Mouse (Mus musculus) hindbrain, embryonic 12.5 days (tissue): ENCODE measurements at regions not wholly inside any gene's neighbourhood (a gene's known extent, or its start where the extent isn't known, plus 50 kb on each side); places are given as distances from the start of the nearest gene placed in this dataset.
A peak's percentile ranks its signal among the peaks of the same experiment; 100 is the strongest.

ENCODE experiments used
- ATAC-seq: fragments of 200-750 bp; cut with Nextera tagmentation; 2 replicates; pipeline ENCODE4 v1.8.0; 2017; ENCODE audit warnings: moderate TSS enrichment; ENCODE audit not compliant: low FRiP score
- H3K27ac ChIP-seq: fragments of 300-500 bp; sonication (generic); 2 replicates; pipeline ENCODE4 v1.5.1; 2016; ENCODE audit warnings: mild to moderate bottlenecking
- H3K27me3 ChIP-seq: fragments of 300-500 bp; sonication (generic); 2 replicates; pipeline ENCODE4 v1.6.1; 2016; ENCODE audit warnings: mild to moderate bottlenecking
- H3K36me3 ChIP-seq: fragments of 300-500 bp; sonication (generic); 2 replicates; pipeline ENCODE4 v1.6.1; 2016; ENCODE audit warnings: mild to moderate bottlenecking
- H3K4me1 ChIP-seq: fragments of 300-500 bp; sonication (generic); 2 replicates; pipeline ENCODE4 v1.6.1; 2016
- H3K4me2 ChIP-seq: fragments of 300-500 bp; sonication (generic); replicated peaks from 2 replicates; pipeline ENCODE4 v1.6.1; 2016; ENCODE audit warnings: mild to moderate bottlenecking
- H3K4me3 ChIP-seq: fragments of 300-500 bp; sonication (generic); 2 replicates; pipeline ENCODE4 v1.5.1; 2016; ENCODE audit warnings: mild to moderate bottlenecking
- H3K9ac ChIP-seq: fragments of 300-500 bp; sonication (generic); 2 replicates; pipeline ENCODE4 v1.6.1; 2016; ENCODE audit warnings: mild to moderate bottlenecking, moderate library complexity
- H3K9me3 ChIP-seq: fragments of 300-500 bp; sonication (generic); replicated peaks from 2 replicates; pipeline ENCODE4 v1.6.1; 2016; ENCODE audit warnings: mild to moderate bottlenecking
- WGBS: fragments of 180-500 bp; shearing (Covaris S2); methylation state at CpG from one replicate; pipeline ENCODE4 v1.1.7; 2016; 5-methylcytosine and 5-hydroxymethylcytosine counted together

DNA sequence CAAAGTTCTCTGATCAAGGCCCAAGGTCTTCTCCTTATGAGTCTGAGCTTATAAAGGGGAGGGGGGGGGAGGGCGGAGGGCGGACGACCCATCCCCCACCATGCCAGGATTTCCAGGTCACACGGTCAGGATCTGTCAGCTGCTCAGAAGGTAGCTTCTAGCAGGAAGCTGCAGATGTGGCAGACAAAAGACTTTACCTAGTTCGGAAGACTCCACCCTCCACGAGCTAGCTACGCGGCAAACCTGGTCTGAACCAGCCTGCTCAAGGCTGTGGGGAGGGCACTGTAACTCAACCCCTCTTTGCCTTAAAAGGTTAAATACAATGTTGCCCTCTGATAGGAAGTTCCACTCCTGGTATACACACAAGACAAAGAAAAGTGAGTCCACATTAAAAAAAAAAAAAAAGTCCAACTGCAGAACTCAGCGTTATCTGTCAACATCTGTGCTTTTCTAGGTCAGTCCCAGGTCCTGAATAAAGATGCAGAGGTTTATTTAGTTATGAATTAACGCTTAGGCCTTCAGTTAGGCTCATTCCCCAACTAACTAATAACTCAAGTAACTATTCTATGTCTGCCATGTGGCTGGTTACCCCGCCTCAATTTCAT is 108.7 kb downstream of the Rpl14 start:
- H3K9ac ChIP-seq: no peak overlapping the region
- ATAC-seq: no peak
- H3K27me3 ChIP-seq: peaks cover under 1% of the 10 kb centered on the region; the same call in 1 of the 2 replicates
- no peaks in the 10 kb centered on the region for H3K9me3 ChIP-seq
- no peak overlapping the region for H3K4me2 ChIP-seq
- no peaks in the 10 kb centered on the region for H3K36me3 ChIP-seq
- H3K4me1 ChIP-seq: peaks cover 33% of the 10 kb centered on the region
- 50% methylated on average over 11 of the region's 11 CpGs for WGBS
- H3K27ac ChIP-seq: no peak overlapping the region
- H3K4me3 ChIP-seq: no peak overlapping the region

DNA sequence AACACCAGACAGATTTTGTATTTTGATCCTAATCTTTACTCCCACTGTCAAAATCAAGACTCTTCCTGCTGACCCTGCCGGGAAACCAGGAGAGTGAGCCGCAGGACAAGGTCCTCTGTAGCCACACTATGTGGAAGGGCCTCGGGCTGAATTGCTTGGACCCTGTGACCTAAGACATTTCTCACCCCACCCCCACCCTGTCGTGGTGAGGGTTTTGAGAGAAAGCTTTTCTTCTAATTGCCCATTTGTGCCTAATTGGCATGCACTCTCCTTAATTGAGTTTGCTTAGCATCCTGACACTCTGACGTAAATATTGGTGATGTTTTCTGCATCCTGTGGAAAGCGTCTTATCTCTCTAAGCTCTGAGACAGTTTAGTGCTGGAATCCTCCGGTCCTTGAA is 110.2 kb downstream of the Rpl14 start:
- H3K9ac ChIP-seq: no peak overlapping the region
- ATAC-seq: no peak

DNA sequence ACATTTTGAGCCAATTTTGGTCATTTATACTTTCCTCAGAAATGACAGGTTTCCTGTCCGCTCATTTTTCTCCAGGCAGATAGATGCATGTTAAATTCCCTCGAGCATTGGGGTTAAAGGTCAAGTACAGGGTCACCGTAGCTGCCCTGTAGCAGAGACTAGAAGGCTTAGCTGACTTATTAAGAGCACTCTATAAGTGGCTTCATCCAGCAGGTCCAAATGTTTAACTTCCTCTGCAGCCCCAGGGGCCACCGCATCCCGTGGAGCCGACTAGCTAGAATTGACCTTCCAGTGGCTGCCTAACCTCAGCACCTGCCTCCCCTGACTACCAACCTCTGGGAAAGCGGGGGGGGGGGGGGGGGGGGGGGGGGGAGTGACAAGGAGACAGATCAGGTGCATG is 114.7 kb downstream of the Rpl14 start:
- WGBS: 19% methylated on average over 6 of the region's 7 CpGs
- no peak overlapping the region for H3K9ac ChIP-seq
- no peaks in the 10 kb centered on the region for H3K36me3 ChIP-seq
- no peak for ATAC-seq
- H3K27ac ChIP-seq: no peak overlapping the region
- peaks cover 25% of the 10 kb centered on the region for H3K4me1 ChIP-seq
- H3K4me2 ChIP-seq: no peak overlapping the region
- no peaks in the 10 kb centered on the region for H3K27me3 ChIP-seq
- no peak overlapping the region for H3K4me3 ChIP-seq
- no peaks in the 10 kb centered on the region for H3K9me3 ChIP-seq

More for the DNA sequence above, 110.2 kb downstream of the Rpl14 start:
- Histone ChIP-seq H3K9me3 (no peaks in the 10 kb centered on the region), H3K4me2 (no peak overlapping the region), H3K27me3 (no peaks in the 10 kb centered on the region), H3K27ac (no peak overlapping the region), H3K4me3 (no peak overlapping the region), H3K4me1 (peaks cover 19% of the 10 kb centered on the region), H3K36me3 (no peaks in the 10 kb centered on the region)
- 46% methylated on average over 7 of the region's 7 CpGs for WGBS

- Histone ChIP-seq H3K9ac (no peak overlapping the region), H3K9me3 (no peaks in the 10 kb centered on the region), H3K27me3 (no peaks in the 10 kb centered on the region), H3K4me3 (no peak overlapping the region), H3K36me3 (no peaks in the 10 kb centered on the region), H3K4me1 (peaks cover 44% of the 10 kb centered on the region), H3K27ac (no peak overlapping the region), H3K4me2 (no peak overlapping the region)
- WGBS: 66% methylated on average over 11 of the region's 11 CpGs
- no peak for ATAC-seq
These were observed 117.8 kb downstream of the Rpl14 start for GRCm38 (mm10) chr9:120689025-120689424.

DNA sequence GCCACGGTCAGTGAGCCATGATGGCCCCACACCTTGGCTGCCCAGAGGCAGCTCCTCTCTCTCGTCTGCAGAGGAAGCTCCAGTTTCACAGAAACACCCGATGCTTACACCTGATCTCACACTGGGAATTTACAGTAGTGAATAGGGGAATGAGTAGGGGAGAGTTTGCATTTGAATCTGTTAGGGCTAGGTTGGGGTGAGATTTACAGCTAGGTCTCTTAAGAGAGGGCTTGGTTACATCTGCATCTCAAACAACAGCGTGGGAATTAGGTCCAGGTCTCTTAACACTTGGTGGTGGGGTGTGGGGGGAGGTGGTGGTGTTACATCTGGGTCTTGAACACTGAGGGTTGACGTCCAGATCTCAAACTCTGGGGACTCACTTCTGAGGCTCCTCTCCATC is 119.3 kb downstream of the Rpl14 start:
- no peaks in the 10 kb centered on the region for H3K36me3 ChIP-seq
- 0 out of 2 replicates have a peak, but pooled peaks have one; percentile 1 for ATAC-seq
- no peaks in the 10 kb centered on the region for H3K27me3 ChIP-seq
- H3K27ac ChIP-seq: peak overlapping the region; percentile 87
- peaks cover 44% of the 10 kb centered on the region for H3K4me1 ChIP-seq
- H3K4me2 ChIP-seq: peak overlapping the region; percentile 45; the same call in 1 of the 2 replicates
- no peak overlapping the region; the same call in 1 of the 2 replicates for H3K9ac ChIP-seq
- H3K4me3 ChIP-seq: no peak overlapping the region
- WGBS: 20% methylated on average over 5 of the region's 5 CpGs
- no peaks in the 10 kb centered on the region for H3K9me3 ChIP-seq

- Histone ChIP-seq H3K27ac (peak overlapping the region; percentile 87), H3K9ac (peak overlapping the region; percentile 43; the same call in 1 of the 2 replicates), H3K9me3 (no peaks in the 10 kb centered on the region), H3K36me3 (no peaks in the 10 kb centered on the region), H3K4me3 (0 out of 2 replicates have a peak overlapping the region, but pooled peaks have one; percentile 3), H3K4me2 (peak overlapping the region; percentile 45), H3K27me3 (no peaks in the 10 kb centered on the region), H3K4me1 (peaks cover 44% of the 10 kb centered on the region)
- 2% methylated on average over 30 of the region's 30 CpGs for WGBS
- peak; percentile 83 for ATAC-seq
These were observed 120.0 kb downstream of the Rpl14 start for GRCm38 (mm10) chr9:120690961-120691941.

DNA sequence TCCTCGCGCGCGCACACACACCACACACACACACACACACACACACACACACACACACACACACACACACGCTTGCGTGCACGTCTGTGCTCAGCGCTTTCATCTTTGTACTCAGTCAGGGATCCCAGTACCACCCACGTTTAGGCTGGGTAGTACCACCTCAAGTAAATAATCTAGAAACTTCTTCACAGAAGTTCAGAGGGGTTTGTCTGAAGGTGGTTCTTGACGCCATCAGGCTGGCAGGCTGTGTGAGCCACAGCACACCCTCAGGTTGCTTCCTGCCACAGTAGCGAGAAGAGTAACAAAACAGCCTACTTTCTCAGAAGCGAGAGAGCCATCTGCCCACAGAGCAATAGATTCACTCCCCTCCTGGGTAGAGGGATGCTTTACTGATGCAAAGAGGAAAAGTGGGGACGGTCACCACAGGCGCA is 120.7 kb downstream of the Rpl14 start:
- 10% methylated on average over 14 of the region's 14 CpGs for WGBS
- H3K4me2 ChIP-seq: peak overlapping the region; percentile 45
- peak overlapping the region; percentile 87 for H3K27ac ChIP-seq
- H3K4me1 ChIP-seq: peaks cover 44% of the 10 kb centered on the region
- peak overlapping the region; percentile 43; the same call in 1 of the 2 replicates for H3K9ac ChIP-seq
- no peaks in the 10 kb centered on the region for H3K27me3 ChIP-seq
- ATAC-seq: peak; percentile 50
- H3K4me3 ChIP-seq: 0 out of 2 replicates have a peak overlapping the region, but pooled peaks have one; percentile 3
- H3K36me3 ChIP-seq: no peaks in the 10 kb centered on the region
- H3K9me3 ChIP-seq: no peaks in the 10 kb centered on the region

DNA sequence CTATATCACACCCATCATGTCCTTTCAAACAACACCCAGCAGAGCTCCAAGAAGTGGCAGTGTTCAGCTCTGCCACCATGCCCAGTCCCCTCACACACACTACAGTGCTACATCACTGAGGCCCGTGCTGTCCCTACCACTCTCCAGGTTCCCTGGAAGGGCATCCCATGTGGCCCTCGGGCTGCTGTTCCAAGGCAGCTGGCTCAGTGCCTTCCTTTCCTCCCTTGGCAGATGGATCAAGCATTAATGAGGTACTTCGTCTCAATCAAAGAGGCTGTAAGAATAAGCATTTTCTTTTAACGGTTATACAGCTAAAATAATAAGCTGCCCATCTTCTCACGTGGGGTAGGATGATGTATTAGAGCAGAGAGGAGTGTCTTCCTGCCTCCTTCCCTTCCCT is 123.2 kb downstream of the Rpl14 start:
- Histone ChIP-seq H3K27me3 (no peaks in the 10 kb centered on the region), H3K27ac (no peak overlapping the region), H3K4me1 (peaks cover 38% of the 10 kb centered on the region), H3K9me3 (no peaks in the 10 kb centered on the region), H3K4me3 (no peak overlapping the region), H3K9ac (no peak overlapping the region), H3K4me2 (no peak overlapping the region), H3K36me3 (no peaks in the 10 kb centered on the region)
- 62% methylated on average over 5 of the region's 5 CpGs for WGBS
- ATAC-seq: no peak

DNA sequence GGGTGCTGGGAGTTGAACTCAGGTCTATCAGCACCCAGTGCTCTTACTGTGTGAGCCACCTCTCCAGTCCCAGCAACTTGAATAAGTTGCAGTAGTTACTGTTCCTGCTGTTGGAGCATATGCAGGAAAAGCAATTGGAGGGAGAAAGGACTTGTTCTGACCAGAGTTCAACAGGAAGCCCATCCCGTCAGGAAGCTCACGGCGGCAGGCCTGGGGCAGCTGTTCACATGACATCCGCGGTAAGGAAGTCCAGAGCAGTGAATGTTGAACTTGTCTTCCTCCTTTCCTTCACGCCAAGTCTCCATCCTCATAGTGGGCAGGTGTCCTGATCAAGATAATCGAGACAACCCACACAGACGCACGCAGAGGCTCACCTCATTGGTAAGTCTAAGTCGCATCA is 124.7 kb downstream of the Rpl14 start:
- Histone ChIP-seq H3K9me3 (no peaks in the 10 kb centered on the region), H3K36me3 (no peaks in the 10 kb centered on the region), H3K9ac (no peak overlapping the region), H3K4me3 (no peak overlapping the region), H3K27ac (no peak overlapping the region), H3K4me1 (peaks cover 23% of the 10 kb centered on the region), H3K4me2 (no peak overlapping the region), H3K27me3 (no peaks in the 10 kb centered on the region)
- 88% methylated on average over 10 of the region's 10 CpGs for WGBS
- no peak for ATAC-seq

- no peak for ATAC-seq
- 79% methylated on average over 7 of the region's 7 CpGs for WGBS
- H3K9ac ChIP-seq: no peak overlapping the region
- H3K4me2 ChIP-seq: no peak overlapping the region
- peaks cover 5% of the 10 kb centered on the region for H3K4me1 ChIP-seq
- no peaks in the 10 kb centered on the region for H3K36me3 ChIP-seq
- H3K4me3 ChIP-seq: no peak overlapping the region
- no peaks in the 10 kb centered on the region for H3K9me3 ChIP-seq
- H3K27me3 ChIP-seq: no peaks in the 10 kb centered on the region
- H3K27ac ChIP-seq: no peak overlapping the region
These were observed 126.5 kb downstream of the Rpl14 start for GRCm38 (mm10) chr9:120697749-120698148.

DNA sequence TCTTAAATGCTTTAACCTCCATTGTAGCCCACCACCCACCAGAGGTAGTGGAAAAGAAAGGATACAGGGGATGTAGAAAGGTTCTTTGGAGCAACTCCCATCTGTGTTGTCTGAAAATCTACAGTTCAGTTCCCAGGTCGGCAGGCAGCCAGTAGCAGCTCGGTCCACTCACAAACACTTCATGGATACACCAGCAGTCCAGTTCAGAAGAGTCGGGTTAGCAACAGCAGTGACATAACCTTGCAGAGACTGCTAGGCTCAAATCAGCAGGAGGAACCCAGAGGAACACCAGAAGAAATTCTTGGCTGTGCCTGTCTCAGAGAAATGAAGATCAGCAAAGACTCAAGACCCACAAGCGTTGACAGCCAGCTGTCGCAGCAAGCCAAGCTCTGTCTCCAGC is 128.5 kb downstream of the Rpl14 start:
- Histone ChIP-seq H3K4me2 (no peak overlapping the region), H3K27ac (no peak overlapping the region), H3K4me3 (no peak overlapping the region), H3K9me3 (no peaks in the 10 kb centered on the region), H3K36me3 (no peaks in the 10 kb centered on the region), H3K4me1 (peaks cover 5% of the 10 kb centered on the region; the same call in 1 of the 2 replicates), H3K9ac (no peak overlapping the region), H3K27me3 (no peaks in the 10 kb centered on the region)
- ATAC-seq: no peak
- 81% methylated on average over 5 of the region's 5 CpGs for WGBS

GRCm38 (mm10) chr9:120702836-120703235 is 131.6 kb downstream of the Rpl14 start:
- H3K9ac ChIP-seq: no peak overlapping the region
- H3K27ac ChIP-seq: peak overlapping the region; percentile 60
- no peaks in the 10 kb centered on the region for H3K9me3 ChIP-seq
- ATAC-seq: no peak
- H3K36me3 ChIP-seq: no peaks in the 10 kb centered on the region
- H3K4me1 ChIP-seq: peaks cover 14% of the 10 kb centered on the region
- no peak overlapping the region for H3K4me2 ChIP-seq
- H3K4me3 ChIP-seq: no peak overlapping the region
- 0 out of 2 replicates have a peak, but pooled peaks cover 3% of the 10 kb centered on the region for H3K27me3 ChIP-seq
- WGBS: 75% methylated on average over 7 of the region's 7 CpGs
